Mouse (Mus musculus) olfactory bulb, adult 2 months (tissue): Measurements from ENCODE around the gene Ptpn14.

ENCODE experiments used
- CTCF ChIP-seq: fragments of 200-500 bp; IDR thresholded peaks from 2 replicates; pipeline ENCODE4 v1.5.1; 2012; ENCODE audit warnings: low read depth, mild to moderate bottlenecking, low read length, moderate library complexity; ENCODE audit not compliant: insufficient read depth
- POLR2A ChIP-seq: fragments of 200-500 bp; IDR thresholded peaks from 2 replicates; pipeline ENCODE4 v1.6.1; 2012; ENCODE audit warnings: mild to moderate bottlenecking, low read depth, low read length, moderate library complexity; ENCODE audit not compliant: insufficient read depth

GRCm38 (mm10) chr1:189727884-189728783 lies at the start of gene Ptpn14:
- TF ChIP-seq CTCF (no peak), POLR2A (peak; percentile 21; the same call in 1 of the 2 replicates)
